In the genomic region with DNA sequence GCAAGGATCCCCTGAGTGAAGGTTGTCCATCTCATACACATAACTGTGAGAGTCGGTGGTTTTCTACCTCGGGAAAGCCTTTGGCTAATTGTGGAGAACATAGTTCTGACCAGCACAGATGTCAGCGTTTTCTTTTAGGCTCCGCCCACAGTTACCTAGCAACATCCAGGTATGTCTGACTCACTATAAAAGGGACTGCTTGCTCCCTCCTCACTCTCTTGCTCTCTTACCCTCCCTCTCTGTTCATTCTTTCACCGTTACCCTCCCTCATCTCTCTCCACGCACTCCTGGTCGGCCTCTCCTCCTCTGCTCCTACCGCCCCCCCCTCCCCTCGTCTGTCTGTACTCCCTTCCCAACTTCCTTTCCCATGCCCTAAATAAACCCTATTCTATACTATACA, we compare ENCODE assay signal across 9 mouse cellular contexts. TPM values are rescaled to one million over a fixed set of nuclear protein-coding genes. Genes with fewer than 3 reads are reported as not detected.
DNase-seq lines count a peak whose midpoint lies in the region; ATAC-seq and TF ChIP-seq lines count a peak whose summit lies in the region.
"Had no signal": no experiment of that assay in that cellular context is flagged by ENCODE, and none has a peak within 500 bp of the region (broad histone marks: within the 10 kb centered on the region; RNA-seq: fewer than 3 reads in every experiment).

No protein-coding gene starts in this region.

- ATAC-seq in hindbrain, postnatal 0 days: peak; percentile 48
- 0 out of 2 replicates have a peak, but pooled peaks have one; percentile 33 for ATAC-seq in limb, embryonic 13.5 days (ENCODE audit: low FRiP score, low read depth)
- no peak for ATAC-seq in granulocyte monocyte progenitor cell, adult 5-6 weeks (replicated peaks; ENCODE audit: poor library complexity, severe bottlenecking)

- peak; percentile 19 to 22 for DNase-seq in urinary bladder, postnatal 36 days (ENCODE audit: low spot score in 2 of 2)
- no peak for DNase-seq in urinary bladder, postnatal 4 days (ENCODE audit: low spot score in 2 of 2)
- no peak for DNase-seq in hindbrain, postnatal 0 days (ENCODE audit: low spot score)
- DNase-seq in left cerebral cortex, adult 8-10 months (ENCODE audit: low spot score in 2 of 2): no peak
- no peak for DNase-seq in right cerebral cortex, postnatal 10 days (ENCODE audit: low spot score in 2 of 2)
- DNase-seq in thymus, adult 18-20 months: no peak
- DNase-seq: gastrocnemius, postnatal 25 days had no signal

- no peak overlapping the region for H3K4me3 ChIP-seq in hindbrain, postnatal 0 days (ENCODE audit: low read length)
- no peak overlapping the region for H3K4me3 ChIP-seq in limb, embryonic 13.5 days

- H3K27me3 ChIP-seq in hindbrain, postnatal 0 days (ENCODE audit: insufficient read depth, low read length): no peaks in the 10 kb centered on the region
- H3K27me3 ChIP-seq in limb, embryonic 13.5 days: no peaks in the 10 kb centered on the region

- WGBS in hindbrain, postnatal 0 days: 24% methylated on average over 9 of the region's 9 CpGs
- WGBS in limb, embryonic 13.5 days: 30% methylated on average over 9 of the region's 9 CpGs

- no peaks in the 10 kb centered on the region for H3K4me1 ChIP-seq in hindbrain, postnatal 0 days (ENCODE audit: insufficient read depth, low read length)
- H3K4me1 ChIP-seq in limb, embryonic 13.5 days: peaks cover 9% of the 10 kb centered on the region

- H3K9ac ChIP-seq in hindbrain, postnatal 0 days (replicated peaks; ENCODE audit: low read length): no peak overlapping the region
- no peak overlapping the region for H3K9ac ChIP-seq in limb, embryonic 13.5 days

- no peak overlapping the region for H3K4me2 ChIP-seq in hindbrain, postnatal 0 days (ENCODE audit: low read depth, low read length)
- H3K4me2 ChIP-seq in limb, embryonic 13.5 days (replicated peaks): no peak overlapping the region

- no peak for TF ChIP-seq CTCF in hindbrain, postnatal 0 days (IDR thresholded peaks at IDR 0.05; ENCODE audit: low read depth)

- no peaks in the 10 kb centered on the region for H3K9me3 ChIP-seq in hindbrain, postnatal 0 days (ENCODE audit: low read length)
- H3K9me3 ChIP-seq in limb, embryonic 13.5 days: no peaks in the 10 kb centered on the region

- no peaks in the 10 kb centered on the region for H3K36me3 ChIP-seq in hindbrain, postnatal 0 days (ENCODE audit: insufficient read depth, low read length)
- H3K36me3 ChIP-seq in limb, embryonic 13.5 days: no peaks in the 10 kb centered on the region

- H3K27ac ChIP-seq in hindbrain, postnatal 0 days: no peak overlapping the region
- H3K27ac ChIP-seq in limb, embryonic 13.5 days: no peak overlapping the region

RNA-seq across cellular contexts. Expression of a gene that starts 11.5 kb away (rescaled TPM):
- 0.50 and 0.52 TPM in 2 replicates for total RNA-seq in hindbrain, postnatal 0 days (2014; rRNA removed)
- polyA plus RNA-seq in hindbrain, postnatal 0 days (2015; fragmentation: Nextera tagmentation; extraction: Ambion mirVana): 0.49 and 0.54 TPM in 2 replicates
- 0.34 and 0.42 TPM in 2 replicates for polyA plus RNA-seq in limb, embryonic 13.5 days (2015; fragmentation: Nextera tagmentation; extraction: Ambion mirVana)
- total RNA-seq in left cerebral cortex, adult 8-10 months (2022): under 1 TPM; 0.13 to 0.30 (median 0.18) TPM
- total RNA-seq in granulocyte monocyte progenitor cell, adult 5-6 weeks (2014; fragmentation: Nextera tagmentation): not detected in 2 replicates
- total RNA-seq in granulocyte monocyte progenitor cell, adult 5-6 weeks (2017): 0.09 TPM in 1 of 2 replicates, not detected in the other
- total RNA-seq: gastrocnemius, postnatal 25 days had no signal

RNA-seq across cellular contexts. Expression of a gene that starts 51.6 kb away (rescaled TPM):
- total RNA-seq in hindbrain, postnatal 0 days (2014; rRNA removed): 93.5 and 113 TPM in 2 replicates
- polyA plus RNA-seq in hindbrain, postnatal 0 days (2015; fragmentation: Nextera tagmentation; extraction: Ambion mirVana): 360 and 370 TPM in 2 replicates
- 401 and 408 TPM in 2 replicates for polyA plus RNA-seq in limb, embryonic 13.5 days (2015; fragmentation: Nextera tagmentation; extraction: Ambion mirVana)
- total RNA-seq in left cerebral cortex, adult 8-10 months (2022): 100 to 1,000 TPM in 2 of 4 experiments, 10 to 100 TPM in 2; 93.4 to 104 (median 98.3) TPM
- 404 and 474 TPM in 2 replicates for total RNA-seq in granulocyte monocyte progenitor cell, adult 5-6 weeks (2014; fragmentation: Nextera tagmentation)
- total RNA-seq in granulocyte monocyte progenitor cell, adult 5-6 weeks (2017): 150 and 201 TPM in 2 replicates

Comparison
In these comparisons a context has a peak if more than half of its experiments do, and no peak if none do; other contexts are left out.
1. DNase-seq: peak in urinary bladder, postnatal 36 days (2 of 2); none in urinary bladder, postnatal 4 days (0 of 2), hindbrain, postnatal 0 days (single experiment), left cerebral cortex, adult 8-10 months (0 of 2), right cerebral cortex, postnatal 10 days (0 of 2) and thymus, adult 18-20 months (0 of 2).